Mouse (Mus musculus) gastrocnemius, postnatal 36 days (tissue): ENCODE measurements at regions not wholly inside any gene's neighbourhood (a gene's known extent, or its start where the extent isn't known, plus 50 kb on each side); places are given as distances from the start of the nearest gene placed in this dataset.

ENCODE experiments used
- DNase-seq, 2 experiments: peaks; one replicate each; pipeline ENCODE4 v3.0.0; 2022
- intact Hi-C: fragments of 180-260 bp; cut with DNase I; formaldehyde crosslinking; loops from one replicate; pipeline ENCODE4 v1.15.1; 2025

DNA sequence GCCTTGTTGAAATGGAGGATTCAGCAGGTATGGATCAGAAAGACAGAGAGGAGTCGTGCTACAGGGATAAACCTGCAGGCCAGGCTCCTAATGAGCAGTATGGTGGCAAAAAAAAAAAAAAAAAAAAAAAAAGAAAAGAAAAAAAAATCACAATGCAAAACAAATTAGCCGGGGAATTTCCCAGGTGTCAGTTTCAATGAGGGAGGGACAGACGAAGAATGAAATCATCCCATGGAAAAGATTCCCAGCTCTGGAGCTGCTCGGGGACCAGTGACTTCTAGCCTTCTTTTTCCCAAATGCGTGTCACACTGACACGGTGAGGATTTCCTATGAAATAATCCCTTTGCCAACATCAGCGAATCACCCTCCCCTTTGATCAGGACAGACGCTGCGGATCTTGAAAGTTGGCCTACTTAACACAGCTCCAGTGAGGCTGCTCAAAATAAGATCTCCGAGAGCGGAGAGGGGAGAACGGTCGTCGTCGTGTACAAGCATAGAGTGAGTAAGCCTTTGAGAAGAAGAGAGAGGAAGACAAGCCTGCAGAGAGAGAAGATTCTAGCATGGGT, 368.5 kb upstream of the Jarid2 start:
- DNase-seq, result no peak
- intact Hi-C loops, result no loop called here

DNA sequence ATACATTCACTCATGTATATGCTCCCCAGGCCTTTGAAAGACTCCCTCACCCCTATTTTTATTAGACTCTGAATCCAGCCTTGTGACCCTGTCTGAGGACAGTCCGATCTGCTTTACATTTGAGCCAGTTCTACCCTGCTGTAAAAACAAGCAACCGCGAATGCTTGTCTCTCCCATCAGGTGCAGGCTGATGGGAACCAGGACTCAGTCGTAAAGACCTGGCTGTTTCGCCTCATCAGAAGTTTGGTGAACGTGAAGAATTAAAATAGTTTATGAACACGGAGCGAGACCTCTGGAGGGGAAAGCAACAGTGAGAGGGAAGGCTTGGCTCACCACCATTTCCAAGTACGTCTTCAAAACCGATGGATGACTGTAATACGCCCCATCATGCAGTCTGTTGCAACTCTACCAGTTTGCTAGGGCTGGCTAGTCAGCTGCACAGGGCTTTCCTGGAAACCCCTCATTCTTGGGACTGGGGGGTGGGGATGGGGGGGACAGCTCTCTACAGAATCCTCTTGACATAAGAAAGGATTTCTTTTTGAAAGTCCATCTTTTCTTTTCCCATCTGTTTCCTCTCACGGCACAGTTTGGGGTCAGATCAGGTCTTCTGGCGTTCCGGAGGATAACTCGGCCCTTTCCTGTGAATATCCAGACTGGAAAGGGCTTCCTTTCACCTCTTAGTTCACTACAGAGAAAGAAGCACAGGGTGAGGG, 366.8 kb upstream of the Jarid2 start:
- intact Hi-C loops, result no loop called here
- no peak for DNase-seq

GRCm38 (mm10) chr13:44363016-44363415, 366.3 kb upstream of the Jarid2 start:
- intact Hi-C loops, result no loop called here
- no peak for DNase-seq

DNA sequence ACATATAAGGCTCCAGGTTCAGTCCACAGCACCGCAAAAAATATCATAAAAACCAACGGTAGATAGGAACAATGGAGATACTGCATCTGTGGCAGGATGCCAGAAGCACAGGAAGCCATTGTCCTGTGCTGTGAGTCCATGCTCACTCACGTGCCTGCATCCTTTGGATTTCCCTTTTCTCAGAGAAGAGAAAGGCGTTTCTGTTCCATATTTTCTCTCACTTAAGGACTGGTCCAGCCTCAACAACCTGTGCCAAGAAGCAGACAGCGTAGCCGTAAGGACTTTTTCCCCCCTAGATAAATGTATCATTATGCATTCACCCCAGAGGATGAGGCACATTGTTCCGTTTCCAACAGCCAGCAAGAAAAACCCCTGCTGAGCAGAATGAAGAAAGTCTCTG, 360.0 kb upstream of the Jarid2 start:
- DNase-seq, result no peak
- intact Hi-C loops, result no loop called here

DNA sequence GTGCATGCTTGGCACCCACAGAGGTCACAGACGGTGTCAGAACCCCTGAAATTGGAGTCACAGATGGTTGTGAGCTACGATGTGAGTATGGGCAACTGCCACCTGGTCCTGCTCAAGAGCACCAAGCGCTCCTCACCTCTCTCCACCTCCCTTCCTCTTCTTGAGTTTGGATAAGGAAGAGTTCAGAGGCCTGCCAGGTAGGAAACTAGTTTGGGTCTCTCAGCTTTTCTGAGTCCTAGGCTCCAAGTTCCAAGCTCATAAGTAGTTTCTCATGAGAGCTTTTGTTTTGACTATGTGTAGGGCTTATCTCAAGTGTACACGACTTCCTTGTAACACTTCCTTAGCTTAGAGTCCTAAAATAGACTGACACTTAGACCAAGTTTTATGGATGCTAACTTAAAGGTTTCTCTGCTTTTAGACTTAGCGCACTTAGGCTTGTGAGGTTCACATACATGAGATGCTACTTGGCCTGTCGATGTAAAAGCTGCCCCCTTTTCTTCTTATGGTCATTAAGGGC, 356.9 kb upstream of the Jarid2 start:
- intact Hi-C loops, result no loop called here
- DNase-seq, result no peak

- no peak for DNase-seq
- intact Hi-C loops, result no loop called here
Observed at GRCm38 (mm10) chr13:44375476-44376159, 353.7 kb upstream of the Jarid2 start.

GRCm38 (mm10) chr13:44376160-44376488, 353.1 kb upstream of the Jarid2 start:
- intact Hi-C loops, result no loop called here
- no peak for DNase-seq

- DNase-seq, result no peak
- intact Hi-C loops, result no loop called here
Observed at GRCm38 (mm10) chr13:44381721-44382450, 347.4 kb upstream of the Jarid2 start.

DNA sequence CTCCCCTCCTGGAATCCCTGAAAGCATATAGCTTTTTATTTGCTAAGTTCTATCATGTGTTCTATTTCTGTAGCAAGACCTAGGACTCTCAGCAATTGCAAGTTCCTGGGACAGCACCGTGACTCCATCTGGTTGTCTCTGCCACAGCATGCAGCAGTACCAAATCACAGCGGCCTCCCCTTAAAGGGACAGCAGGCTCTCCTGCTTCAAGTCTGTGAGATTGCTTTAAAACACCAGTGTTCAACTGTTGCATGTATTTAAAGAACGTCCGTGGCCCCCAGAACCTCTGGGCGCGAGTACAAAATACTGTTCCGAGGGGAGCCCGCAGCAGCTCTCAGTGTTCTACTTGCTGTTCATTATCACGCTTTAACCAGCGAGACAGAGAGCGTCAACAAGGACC, 346.0 kb upstream of the Jarid2 start:
- DNase-seq, result no peak
- intact Hi-C loops, result no loop called here

GRCm38 (mm10) chr13:44386767-44387166, 342.5 kb upstream of the Jarid2 start:
- DNase-seq, result no peak
- intact Hi-C loops, result no loop called here

- intact Hi-C loops, result no loop called here
- DNase-seq, result no peak
Observed at GRCm38 (mm10) chr13:44389696-44390095, 339.6 kb upstream of the Jarid2 start.

GRCm38 (mm10) chr13:44390666-44391390, 338.4 kb upstream of the Jarid2 start:
- no peak for DNase-seq
- intact Hi-C loops, result no loop called here

GRCm38 (mm10) chr13:44394016-44394415, 335.3 kb upstream of the Jarid2 start:
- DNase-seq, result no peak
- intact Hi-C loops, result no loop called here

DNA sequence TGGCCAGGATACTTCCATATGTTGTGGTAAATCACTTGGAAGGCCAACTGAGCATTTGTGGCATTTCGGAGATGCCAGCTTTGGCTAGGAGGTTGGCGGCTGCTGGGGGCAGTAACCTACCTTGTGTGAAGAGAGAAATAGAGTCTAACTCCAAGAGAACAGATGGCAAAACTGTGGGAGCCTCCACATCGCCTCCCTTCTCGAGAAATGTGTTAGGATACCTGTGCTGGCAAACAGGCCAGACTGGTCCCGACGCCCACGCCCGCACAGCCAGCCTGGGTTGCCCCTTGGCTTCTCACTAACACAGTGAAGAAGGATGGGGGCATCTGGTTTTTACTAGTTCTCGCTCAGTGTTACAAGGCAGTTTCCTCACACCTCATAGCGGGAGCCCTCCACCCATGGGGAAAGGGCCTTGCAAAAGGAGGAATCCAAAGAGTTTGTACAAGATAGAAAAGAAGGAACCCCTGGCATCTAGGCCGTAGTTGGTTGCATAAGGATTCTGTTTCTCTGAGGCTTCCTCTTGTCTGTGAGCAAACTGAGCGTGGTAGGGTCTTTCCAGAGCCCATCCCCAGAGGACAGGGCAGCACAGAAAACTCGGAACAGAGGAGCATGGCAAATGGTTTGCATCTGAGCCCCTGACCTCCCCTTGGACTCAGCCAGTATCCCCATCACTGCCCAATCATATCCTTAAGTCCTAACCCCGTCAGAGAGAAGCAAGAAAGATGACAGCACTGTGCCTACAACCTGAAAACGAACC, 330.5 kb upstream of the Jarid2 start:
- intact Hi-C loops, result no loop called here

DNA sequence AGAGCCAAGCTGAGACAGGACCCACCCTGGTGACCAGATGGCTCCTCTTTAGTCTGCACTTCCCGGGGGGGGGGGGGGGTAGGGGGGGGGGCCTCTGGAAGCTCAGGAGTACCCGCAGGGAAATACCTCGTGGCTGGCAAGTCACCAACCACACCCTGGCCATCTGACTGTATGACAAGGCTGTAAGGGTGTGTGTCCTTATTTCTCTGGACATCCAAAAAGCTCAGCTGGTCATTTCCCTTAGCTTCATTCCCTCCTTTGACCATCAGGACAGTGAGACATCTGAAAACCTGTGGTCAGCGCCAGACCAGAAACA, 329.9 kb upstream of the Jarid2 start:
- DNase-seq, result no peak
- intact Hi-C loops, result no loop called here

More for the DNA sequence above, 330.5 kb upstream of the Jarid2 start:
- DNase-seq, result no peak

DNA sequence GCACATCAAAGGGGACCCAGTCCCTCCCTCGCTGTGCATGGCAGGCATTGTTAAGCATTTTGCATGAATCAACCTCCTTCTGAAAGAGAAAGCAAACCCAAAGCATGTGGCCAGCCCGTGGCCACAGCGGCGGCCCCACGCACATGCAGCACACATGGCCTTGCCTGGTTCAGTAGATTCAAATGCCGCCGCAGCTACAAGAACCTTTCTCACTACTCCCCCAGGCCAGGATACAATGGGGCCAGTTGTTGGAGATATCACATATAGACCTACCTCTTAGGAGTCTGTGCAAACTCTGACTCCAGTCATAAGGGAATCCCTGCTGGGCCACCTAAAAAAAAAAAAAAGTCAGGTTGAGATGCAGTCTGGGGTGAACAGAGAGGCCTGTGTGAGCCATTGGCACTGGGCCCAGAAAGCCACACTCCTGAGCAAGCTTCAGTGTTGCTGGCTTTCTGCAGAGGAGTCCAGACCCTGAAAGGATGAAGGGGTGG, 329.4 kb upstream of the Jarid2 start:
- no peak for DNase-seq
- intact Hi-C loops, result loop anchor here (10.0 kb wide), 1 partner anchor 535 kb away; no protein-coding TSS in a partner anchor

DNA sequence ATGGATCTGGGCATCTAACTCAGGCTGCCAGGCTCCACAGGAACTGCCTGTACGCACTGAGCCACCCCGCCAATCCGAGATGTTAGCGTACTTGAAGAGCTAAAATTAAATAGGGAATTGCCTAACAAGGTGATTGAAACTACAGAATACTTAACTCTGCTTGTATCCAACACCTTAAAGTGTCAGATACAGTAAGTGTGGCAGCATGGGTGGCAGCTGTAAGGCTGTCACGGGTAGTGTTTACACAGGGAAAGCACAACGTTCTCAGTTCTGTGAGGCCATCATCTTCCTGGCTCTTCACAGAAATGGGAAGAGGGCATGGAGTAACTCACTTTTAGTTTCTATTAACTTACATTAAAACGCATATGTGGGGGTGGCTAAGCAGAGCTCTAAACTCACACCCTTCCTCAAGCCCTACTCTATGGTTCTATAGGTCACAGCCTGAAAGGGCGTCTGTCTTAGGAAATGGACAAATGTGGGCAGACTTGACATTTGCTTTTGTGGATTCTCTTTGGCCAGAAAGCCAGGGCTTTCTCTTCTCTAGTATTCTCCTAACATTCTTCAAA, 325.2 kb upstream of the Jarid2 start:
- no peak for DNase-seq
- intact Hi-C loops, result loop anchor here (10.0 kb wide), 1 partner anchor 539 kb away; no protein-coding TSS in a partner anchor

DNA sequence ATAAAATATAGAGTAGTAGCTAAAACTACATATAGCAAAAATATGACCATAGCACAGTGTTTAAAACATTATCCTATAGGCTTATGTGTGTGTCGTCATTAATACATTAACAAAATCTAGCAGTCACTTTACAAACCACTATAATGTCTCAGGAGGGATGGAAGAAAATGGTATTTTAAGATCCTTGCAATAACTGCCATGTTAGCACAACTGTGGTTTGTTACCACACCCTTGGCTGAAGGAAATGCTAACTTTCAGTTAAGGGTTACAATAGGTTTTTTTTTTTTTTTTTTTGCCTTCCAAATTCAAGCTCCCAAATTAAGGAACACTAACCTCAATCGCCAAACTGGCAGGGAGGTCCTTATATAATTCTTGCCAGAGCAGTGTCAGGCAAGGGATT, 322.0 kb upstream of the Jarid2 start:
- intact Hi-C loops, result loop anchor here (5.0 to 10.0 kb wide), 2 partner anchors 100 to 543 kb away; no protein-coding TSS in a partner anchor
- no peak for DNase-seq

DNA sequence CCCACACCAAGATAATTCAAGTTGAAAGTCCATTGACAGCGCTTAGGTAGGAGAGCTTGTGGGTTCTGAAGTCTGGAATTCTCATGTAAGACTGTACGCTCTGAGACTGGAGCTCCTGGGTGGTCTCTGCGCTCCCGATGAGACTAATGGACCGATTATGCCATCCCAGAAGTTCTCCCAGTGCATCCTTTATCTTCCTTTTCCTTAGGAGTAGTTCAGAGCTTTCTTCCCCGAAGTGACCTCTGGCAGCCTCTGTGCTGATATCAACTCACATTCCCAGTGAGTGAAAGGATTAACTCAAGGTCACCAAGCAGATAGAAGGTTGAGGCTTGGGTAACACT, 320.7 kb upstream of the Jarid2 start:
- DNase-seq, result no peak
- intact Hi-C loops, result loop anchor here (5.0 to 10.0 kb wide), 2 partner anchors 101 to 544 kb away; no protein-coding TSS in a partner anchor
